Mouse (Mus musculus) kidney, adult 2 months (tissue): ENCODE results near the gene Pdpn.

ENCODE experiments used
- CTCF ChIP-seq: fragments of 200-500 bp; conservative IDR thresholded peaks from 2 replicates; pipeline ENCODE4 v1.5.1; 2011; ENCODE audit warnings: low read depth, mild to moderate bottlenecking, control low read depth, low read length, moderate library complexity, mixed read lengths; ENCODE audit not compliant: insufficient read depth, insufficient read length
- POLR2A ChIP-seq: fragments of 200-500 bp; IDR thresholded peaks from one replicate; pipeline ENCODE4 v1.6.1; 2011; ENCODE audit warnings: low read depth, low read length, control low read depth

- TF ChIP-seq POLR2A: no peak
- TF ChIP-seq CTCF: no peak
Observed at GRCm38 (mm10) chr4:143259718-143260349, 39.5 kb downstream of the Pdpn start.
